Mouse (Mus musculus): Measurements from ENCODE around the gene Nop56. TPM values are rescaled to one million over a fixed set of nuclear protein-coding genes. Genes with fewer than 3 reads are reported as not detected.

Gene Nop56
- polyA plus RNA-seq, 1 experiment from 2014 or later, result 259 TPM

- 1% methylated on average over 14 of the region's 14 CpGs for WGBS
- Histone ChIP-seq H3K27me3 (replicated peaks; ENCODE audit: control insufficient read depth, insufficient read depth, low read length) (no peaks in the 10 kb centered on the region), H3K9me3 (ENCODE audit: control insufficient read depth, low read length) (no peaks in the 10 kb centered on the region), H3K4me3 (ENCODE audit: low read length) (peak overlapping the region; percentile 90), H3K4me1 (ENCODE audit: control insufficient read depth, insufficient read depth, low read depth, low read length) (peaks cover 11% of the 10 kb centered on the region), H3K9ac (ENCODE audit: low read depth, low read length) (peak overlapping the region; percentile 76), H3K36me3 (ENCODE audit: control insufficient read depth, insufficient read depth, low read length) (peaks cover 29% of the 10 kb centered on the region), H3K27ac (ENCODE audit: low read depth, low read length) (peak overlapping the region; percentile 85), H3K4me2 (ENCODE audit: low read length) (peak overlapping the region; percentile 94)
- ATAC-seq, result no peak; the same call in 1 of the 2 replicates
Observed at GRCm38 (mm10) chr2:130273732-130274131, 498 bp upstream of the Nop56 start.

DNA sequence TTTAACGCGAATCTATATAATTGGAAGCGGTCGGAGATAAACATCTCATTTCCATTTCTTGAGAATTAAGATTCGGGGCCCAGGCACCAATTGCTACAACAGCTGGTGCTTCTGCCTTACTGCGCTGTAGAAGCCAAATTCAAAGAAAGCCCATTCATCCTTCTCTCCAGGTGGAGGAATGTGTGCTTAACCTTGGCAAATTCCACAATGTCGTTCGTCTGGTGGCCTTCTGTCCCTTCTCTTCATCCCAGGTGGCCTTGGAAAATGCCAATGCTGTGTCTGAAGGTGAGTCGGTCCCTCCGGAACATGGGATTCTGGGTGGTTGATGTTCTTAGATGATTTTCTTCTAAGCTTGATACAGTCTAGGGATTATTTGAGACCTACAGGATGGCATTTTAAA, 632 bp downstream of the Nop56 start:
- 1% methylated on average over 10 of the region's 10 CpGs for WGBS
- no peaks in the 10 kb centered on the region for H3K9me3 ChIP-seq (ENCODE audit: control insufficient read depth, low read length)
- peaks cover 36% of the 10 kb centered on the region for H3K36me3 ChIP-seq (ENCODE audit: control insufficient read depth, insufficient read depth, low read length)
- H3K27ac ChIP-seq (ENCODE audit: low read depth, low read length), result peak overlapping the region; percentile 94
- H3K4me1 ChIP-seq (ENCODE audit: control insufficient read depth, insufficient read depth, low read depth, low read length), result peaks cover 11% of the 10 kb centered on the region
- ATAC-seq, result no peak
- H3K27me3 ChIP-seq (replicated peaks; ENCODE audit: control insufficient read depth, insufficient read depth, low read length), result no peaks in the 10 kb centered on the region
- peak overlapping the region; percentile 90 for H3K4me3 ChIP-seq (ENCODE audit: low read length)
- H3K9ac ChIP-seq (ENCODE audit: low read depth, low read length), result peak overlapping the region; percentile 93
- peak overlapping the region; percentile 94 for H3K4me2 ChIP-seq (ENCODE audit: low read length)

- 49% methylated on average over 6 of the region's 6 CpGs for WGBS
- H3K36me3 ChIP-seq (ENCODE audit: control insufficient read depth, insufficient read depth, low read length), result peaks cover 43% of the 10 kb centered on the region
- H3K27me3 ChIP-seq (replicated peaks; ENCODE audit: control insufficient read depth, insufficient read depth, low read length), result no peaks in the 10 kb centered on the region
- peak overlapping the region; percentile 94 for H3K4me2 ChIP-seq (ENCODE audit: low read length)
- H3K9ac ChIP-seq (ENCODE audit: low read depth, low read length), result no peak overlapping the region; the same call in 1 of the 2 replicates
- H3K9me3 ChIP-seq (ENCODE audit: control insufficient read depth, low read length), result no peaks in the 10 kb centered on the region
- no peak overlapping the region for H3K27ac ChIP-seq (ENCODE audit: low read depth, low read length)
- peaks cover 11% of the 10 kb centered on the region for H3K4me1 ChIP-seq (ENCODE audit: control insufficient read depth, insufficient read depth, low read depth, low read length)
- peak overlapping the region; percentile 90 for H3K4me3 ChIP-seq (ENCODE audit: low read length)
- ATAC-seq, result no peak
Observed at GRCm38 (mm10) chr2:130275649-130276048, 1.4 kb downstream of the Nop56 start.

DNA sequence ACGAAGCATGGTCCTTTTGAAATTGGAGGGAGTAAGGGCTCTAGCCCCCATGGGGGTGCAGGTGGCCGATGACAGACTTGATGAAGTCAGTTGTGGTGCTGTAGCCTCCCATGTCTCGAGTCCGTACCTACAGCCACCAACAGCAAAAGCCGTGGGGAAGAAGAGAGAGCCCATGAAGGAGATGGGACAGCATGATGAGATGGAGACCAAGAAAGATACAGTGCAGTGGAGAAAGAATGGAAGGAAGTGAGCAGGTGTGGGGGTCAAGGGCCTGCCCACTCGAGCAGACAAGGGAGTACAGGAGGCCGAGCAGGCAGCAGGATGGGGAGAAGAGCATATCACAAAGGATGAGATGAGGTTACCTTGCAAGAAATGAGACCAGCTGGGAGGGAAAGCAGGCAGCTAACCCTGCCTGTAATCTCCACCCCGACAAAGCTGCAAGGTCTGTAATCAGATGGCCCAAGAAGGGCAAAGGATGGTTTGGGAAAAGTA, 5.4 kb downstream of the Nop56 start:
- no peak overlapping the region for H3K4me3 ChIP-seq (ENCODE audit: low read length)
- peaks cover 15% of the 10 kb centered on the region for H3K4me1 ChIP-seq (ENCODE audit: control insufficient read depth, insufficient read depth, low read depth, low read length)
- WGBS, result 50% methylated on average over 8 of the region's 8 CpGs
- H3K9me3 ChIP-seq (ENCODE audit: control insufficient read depth, low read length), result no peaks in the 10 kb centered on the region
- ATAC-seq, result no peak
- H3K27me3 ChIP-seq (replicated peaks; ENCODE audit: control insufficient read depth, insufficient read depth, low read length), result no peaks in the 10 kb centered on the region
- peaks cover 50% of the 10 kb centered on the region for H3K36me3 ChIP-seq (ENCODE audit: control insufficient read depth, insufficient read depth, low read length)
- H3K9ac ChIP-seq (ENCODE audit: low read depth, low read length), result no peak overlapping the region
- no peak overlapping the region for H3K27ac ChIP-seq (ENCODE audit: low read depth, low read length)
- H3K4me2 ChIP-seq (ENCODE audit: low read length), result no peak overlapping the region

DNA sequence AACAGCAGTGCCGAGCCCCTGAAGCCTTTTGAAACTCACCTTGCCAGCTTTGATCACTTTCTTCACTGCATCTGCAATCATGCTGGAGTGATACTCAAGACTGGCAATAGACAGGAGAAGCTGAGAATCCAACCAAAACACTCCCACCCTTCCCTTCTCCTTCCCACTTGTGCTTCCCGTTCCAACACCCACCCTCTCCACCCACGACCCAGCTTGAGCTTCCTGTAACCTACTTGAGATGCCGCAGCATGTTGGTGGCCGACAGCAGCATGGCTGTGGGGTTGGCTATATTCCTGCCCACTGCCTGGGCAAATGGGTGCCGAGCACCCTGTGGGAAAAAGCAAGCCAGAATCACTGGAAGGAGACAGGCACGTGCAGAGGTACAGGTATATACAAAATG, 6.0 kb downstream of the Nop56 start:
- Histone ChIP-seq H3K4me1 (ENCODE audit: control insufficient read depth, insufficient read depth, low read depth, low read length) (peaks cover 13% of the 10 kb centered on the region), H3K27me3 (replicated peaks; ENCODE audit: control insufficient read depth, insufficient read depth, low read length) (no peaks in the 10 kb centered on the region), H3K9ac (ENCODE audit: low read depth, low read length) (no peak overlapping the region), H3K27ac (ENCODE audit: low read depth, low read length) (no peak overlapping the region), H3K36me3 (ENCODE audit: control insufficient read depth, insufficient read depth, low read length) (peaks cover 50% of the 10 kb centered on the region), H3K4me3 (ENCODE audit: low read length) (no peak overlapping the region), H3K9me3 (ENCODE audit: control insufficient read depth, low read length) (no peaks in the 10 kb centered on the region), H3K4me2 (ENCODE audit: low read length) (no peak overlapping the region)
- WGBS, result 68% methylated on average over 7 of the region's 7 CpGs
- no peak for ATAC-seq

DNA sequence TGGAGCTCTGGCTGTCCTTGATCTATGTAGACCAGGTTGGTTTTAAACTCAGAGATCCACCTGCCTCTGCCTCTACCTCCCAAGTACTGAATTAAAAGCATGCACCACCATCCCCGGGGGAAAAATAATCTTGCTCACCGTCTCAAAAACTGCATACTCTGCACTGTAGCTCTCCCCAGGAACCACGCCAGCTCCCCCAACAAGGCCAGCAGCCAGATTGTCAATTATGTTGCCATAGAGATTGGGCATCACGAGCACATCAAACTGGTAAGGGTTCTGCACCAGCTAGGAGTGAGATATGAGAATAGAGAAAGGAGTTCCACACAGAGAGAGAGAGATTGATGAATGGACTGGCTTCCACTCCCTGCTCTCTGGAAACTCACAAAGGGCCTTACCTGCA, 6.6 kb downstream of the Nop56 start:
- no peak for ATAC-seq
- Histone ChIP-seq H3K9ac (ENCODE audit: low read depth, low read length) (no peak overlapping the region), H3K27me3 (replicated peaks; ENCODE audit: control insufficient read depth, insufficient read depth, low read length) (no peaks in the 10 kb centered on the region), H3K36me3 (ENCODE audit: control insufficient read depth, insufficient read depth, low read length) (peaks cover 47% of the 10 kb centered on the region), H3K9me3 (ENCODE audit: control insufficient read depth, low read length) (no peaks in the 10 kb centered on the region), H3K27ac (ENCODE audit: low read depth, low read length) (no peak overlapping the region), H3K4me3 (ENCODE audit: low read length) (no peak overlapping the region), H3K4me2 (ENCODE audit: low read length) (no peak overlapping the region), H3K4me1 (ENCODE audit: control insufficient read depth, insufficient read depth, low read depth, low read length) (peaks cover 9% of the 10 kb centered on the region)
- WGBS, result 59% methylated on average over 4 of the region's 4 CpGs

GRCm38 (mm10) chr2:130283854-130284654, 9.8 kb downstream of the Nop56 start, which contains the start of gene Idh3b:
Gene Idh3b, minus strand, starts transcription at chr2:130284547.
- Histone ChIP-seq H3K4me3 (ENCODE audit: low read length) (peak within 1 kb of the TSS; percentile 81), H3K27me3 (replicated peaks; ENCODE audit: control insufficient read depth, insufficient read depth, low read length) (no peaks in the 10 kb centered on the region), H3K9ac (ENCODE audit: low read depth, low read length) (peak within 1 kb of the TSS; percentile 86), H3K9me3 (ENCODE audit: control insufficient read depth, low read length) (no peaks in the 10 kb centered on the region), H3K36me3 (ENCODE audit: control insufficient read depth, insufficient read depth, low read length) (peaks cover 21% of the 10 kb centered on the region), H3K4me1 (ENCODE audit: control insufficient read depth, insufficient read depth, low read depth, low read length) (peaks cover 7% of the 10 kb centered on the region), H3K4me2 (ENCODE audit: low read length) (peak within 1 kb of the TSS; percentile 93), H3K27ac (ENCODE audit: low read depth, low read length) (0 out of 2 replicates have a peak within 1 kb of the TSS, but pooled peaks have one; percentile 48)
- ATAC-seq, result peak; percentile 87
- WGBS, result under 1% methylated on average over 43 of the region's 51 CpGs

DNA sequence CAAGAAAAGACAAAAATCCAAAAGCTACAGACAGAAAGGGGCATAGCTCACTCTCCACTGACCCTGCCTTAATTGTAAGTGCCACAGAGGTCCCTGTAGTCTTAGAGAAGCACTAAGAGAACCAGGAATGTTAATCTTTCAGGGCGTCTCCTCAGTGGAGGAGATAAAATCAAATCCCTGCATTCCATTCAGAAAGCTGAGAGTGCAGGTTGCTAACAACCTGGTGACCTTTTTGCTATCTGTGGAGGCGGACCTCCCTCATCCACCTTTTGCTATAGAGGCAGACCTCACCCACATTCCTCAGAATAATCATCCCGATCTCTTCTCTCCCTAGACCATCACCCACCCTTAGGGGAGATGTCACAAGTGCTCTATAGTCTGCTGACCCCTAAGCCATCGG, 14.9 kb downstream of the Nop56 start:
- H3K4me2 ChIP-seq (ENCODE audit: low read length), result no peak overlapping the region
- H3K36me3 ChIP-seq (ENCODE audit: control insufficient read depth, insufficient read depth, low read length), result no peaks in the 10 kb centered on the region
- no peaks in the 10 kb centered on the region for H3K27me3 ChIP-seq (replicated peaks; ENCODE audit: control insufficient read depth, insufficient read depth, low read length)
- no peak for ATAC-seq
- no peak overlapping the region for H3K9ac ChIP-seq (ENCODE audit: low read depth, low read length)
- H3K4me3 ChIP-seq (ENCODE audit: low read length), result no peak overlapping the region
- no peak overlapping the region for H3K27ac ChIP-seq (ENCODE audit: low read depth, low read length)
- no peaks in the 10 kb centered on the region for H3K9me3 ChIP-seq (ENCODE audit: control insufficient read depth, low read length)
- peaks cover 4% of the 10 kb centered on the region; the same call in 1 of the 2 replicates for H3K4me1 ChIP-seq (ENCODE audit: control insufficient read depth, insufficient read depth, low read depth, low read length)
- WGBS, result 75% methylated on average over 4 of the region's 4 CpGs

GRCm38 (mm10) chr2:130291434-130291833, 17.2 kb downstream of the Nop56 start:
- no peaks in the 10 kb centered on the region for H3K27me3 ChIP-seq (replicated peaks; ENCODE audit: control insufficient read depth, insufficient read depth, low read length)
- no peaks in the 10 kb centered on the region for H3K36me3 ChIP-seq (ENCODE audit: control insufficient read depth, insufficient read depth, low read length)
- H3K4me2 ChIP-seq (ENCODE audit: low read length), result peak overlapping the region; percentile 35
- no peak overlapping the region for H3K4me3 ChIP-seq (ENCODE audit: low read length)
- WGBS, result 16% methylated on average over 8 of the region's 8 CpGs
- ATAC-seq, result peak; percentile 50
- H3K27ac ChIP-seq (ENCODE audit: low read depth, low read length), result no peak overlapping the region
- H3K9me3 ChIP-seq (ENCODE audit: control insufficient read depth, low read length), result no peaks in the 10 kb centered on the region
- H3K9ac ChIP-seq (ENCODE audit: low read depth, low read length), result 0 out of 2 replicates have a peak overlapping the region, but pooled peaks have one; percentile 39
- peaks cover 16% of the 10 kb centered on the region for H3K4me1 ChIP-seq (ENCODE audit: control insufficient read depth, insufficient read depth, low read depth, low read length)

Measured in hindbrain, embryonic 16.5 days (tissue).